Mouse (Mus musculus): Measurements from ENCODE around the gene Ndufa13. TPM values are rescaled to one million over a fixed set of nuclear protein-coding genes. Genes with fewer than 3 reads are reported as not detected.
A peak's percentile ranks its signal among the peaks of the same experiment; 100 is the strongest.
"Not testable (repeated sequence)": the region's sequence is repeated elsewhere in the genome, so short reads cannot be mapped to it uniquely, and the experiment has no call there.

Gene Ndufa13
- 176 and 194 TPM in 2 replicates for polyA plus RNA-seq (2014; fragmentation: Nextera tagmentation; extraction: Ambion mirVana)

DNA sequence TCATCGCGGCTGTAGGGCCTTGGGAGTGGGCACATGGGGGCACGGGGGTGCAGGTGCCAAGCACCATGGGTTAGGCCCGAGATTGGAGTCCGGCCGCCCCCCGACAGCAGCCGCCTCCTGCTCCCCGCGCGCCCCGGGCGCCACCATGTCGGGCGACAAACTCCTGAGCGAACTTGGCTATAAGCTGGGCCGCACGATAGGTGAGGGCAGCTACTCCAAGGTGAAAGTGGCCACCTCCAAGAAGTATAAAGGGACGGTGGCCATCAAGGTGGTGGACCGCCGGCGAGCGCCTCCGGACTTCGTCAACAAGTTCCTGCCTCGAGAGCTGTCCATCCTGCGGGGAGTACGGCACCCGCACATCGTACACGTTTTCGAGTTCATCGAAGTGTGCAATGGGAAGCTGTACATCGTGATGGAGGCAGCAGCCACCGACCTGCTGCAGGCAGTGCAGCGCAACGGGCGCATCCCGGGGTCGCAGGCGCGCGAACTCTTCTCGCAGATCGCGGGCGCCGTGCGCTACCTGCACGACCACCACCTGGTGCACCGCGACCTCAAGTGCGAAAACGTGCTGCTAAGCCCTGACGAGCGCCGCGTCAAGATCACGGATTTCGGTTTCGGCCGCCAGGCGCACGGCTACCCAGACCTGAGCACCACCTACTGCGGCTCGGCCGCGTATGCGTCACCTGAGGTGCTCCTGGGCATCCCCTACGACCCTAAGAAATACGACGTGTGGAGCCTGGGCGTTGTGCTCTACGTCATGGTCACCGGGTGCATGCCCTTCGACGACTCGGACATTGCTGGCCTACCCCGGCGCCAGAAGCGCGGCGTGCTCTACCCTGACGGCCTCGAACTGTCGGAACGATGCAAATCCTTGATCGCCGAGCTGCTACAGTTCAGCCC is at the start of gene Ndufa13, which contains the start of the genes Tssk6 and Yjefn3:
Gene Ndufa13, minus strand, starts transcription at position 396 of the 900 bp plus-strand sequence.
Gene Tssk6, plus strand, starts transcription at position 22 of the 900 bp plus-strand sequence.
Gene Yjefn3, minus strand, starts transcription at position 550 of the 900 bp plus-strand sequence.
- H3K4me1 ChIP-seq (ENCODE audit: control insufficient read depth, insufficient read depth, low read length) = peaks cover 17% of the 10 kb centered on the region
- H3K9ac ChIP-seq (replicated peaks; ENCODE audit: low read depth, low read length) = peak within 1 kb of the TSS; percentile 79
- 5% methylated on average over 88 of the region's 89 CpGs for WGBS
- no peaks in the 10 kb centered on the region for H3K36me3 ChIP-seq (ENCODE audit: control insufficient read depth, insufficient read depth, low read length)
- no peaks in the 10 kb centered on the region for H3K9me3 ChIP-seq (ENCODE audit: control insufficient read depth, low read length)
- H3K4me2 ChIP-seq (ENCODE audit: low read depth, low read length) = peak within 1 kb of the TSS; percentile 99
- H3K4me3 ChIP-seq (ENCODE audit: low read depth, low read length) = peak within 1 kb of the TSS; percentile 77
- ATAC-seq (ENCODE audit: low read depth) = peak; percentile 55
- no peaks in the 10 kb centered on the region for H3K27me3 ChIP-seq (ENCODE audit: control insufficient read depth, insufficient read depth, low read length)
- peak within 1 kb of the TSS; percentile 88 for H3K27ac ChIP-seq (ENCODE audit: low read depth, low read length)

DNA sequence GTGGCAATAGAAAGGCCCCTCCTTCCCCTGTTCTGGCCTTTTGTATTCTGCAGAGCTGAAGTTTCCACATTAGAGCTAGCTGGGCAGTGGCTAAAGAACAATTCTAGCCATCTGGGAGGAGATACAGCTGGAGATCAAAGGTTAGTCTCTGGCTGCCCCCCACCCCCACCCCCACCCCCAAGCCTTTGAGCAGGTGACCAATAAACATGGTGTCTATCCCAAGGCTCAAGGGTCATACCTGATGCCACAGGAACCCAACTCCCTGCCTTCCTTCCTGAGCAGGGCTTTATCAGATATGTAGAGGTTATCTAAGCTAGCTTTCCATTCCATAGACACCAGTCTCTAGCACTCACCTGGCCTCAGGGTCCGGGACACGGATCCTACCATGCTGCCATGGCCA is 47.9 kb upstream of the Ndufa13 start:
- no peak overlapping the region for H3K27ac ChIP-seq (ENCODE audit: low read depth, low read length)
- no peak overlapping the region for H3K4me2 ChIP-seq (ENCODE audit: low read depth, low read length)
- no peaks in the 10 kb centered on the region for H3K4me1 ChIP-seq (ENCODE audit: control insufficient read depth, insufficient read depth, low read length)
- no peak overlapping the region for H3K4me3 ChIP-seq (ENCODE audit: low read depth, low read length)
- no peak for ATAC-seq (ENCODE audit: low read depth)
- H3K36me3 ChIP-seq (ENCODE audit: control insufficient read depth, insufficient read depth, low read length) = no peaks in the 10 kb centered on the region
- H3K27me3 ChIP-seq (ENCODE audit: control insufficient read depth, insufficient read depth, low read length) = no peaks in the 10 kb centered on the region
- no peaks in the 10 kb centered on the region for H3K9me3 ChIP-seq (ENCODE audit: control insufficient read depth, low read length)
- WGBS = 98% methylated on average over 2 of the region's 2 CpGs
- H3K9ac ChIP-seq (replicated peaks; ENCODE audit: low read depth, low read length) = no peak overlapping the region

DNA sequence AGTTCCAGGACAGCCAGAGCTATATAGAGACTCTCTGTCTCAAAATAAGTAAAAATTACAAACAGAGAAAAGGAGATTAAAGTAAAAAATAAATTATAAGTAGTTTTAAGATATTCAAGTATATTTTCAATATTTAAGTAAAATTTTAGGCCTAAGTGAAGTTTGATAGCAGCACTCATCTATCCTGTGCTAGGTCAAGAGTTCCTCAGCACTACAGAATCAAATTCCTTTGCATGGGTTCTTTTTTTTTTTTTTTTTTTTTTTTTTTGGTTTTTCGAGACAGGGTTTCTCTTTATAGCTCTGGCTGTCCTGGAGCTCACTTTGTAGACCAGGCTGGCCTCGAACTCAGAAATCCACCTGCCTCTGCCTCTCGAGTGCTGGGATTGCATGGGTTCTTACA is 40.1 kb upstream of the Ndufa13 start:
- ATAC-seq (ENCODE audit: low read depth); H3K9me3 ChIP-seq (ENCODE audit: control insufficient read depth, low read length); H3K27ac ChIP-seq (ENCODE audit: low read depth, low read length); H3K4me2 ChIP-seq (ENCODE audit: low read depth, low read length); H3K9ac ChIP-seq (replicated peaks; ENCODE audit: low read depth, low read length); H3K4me1 ChIP-seq (ENCODE audit: control insufficient read depth, insufficient read depth, low read length); H3K4me3 ChIP-seq (ENCODE audit: low read depth, low read length); H3K36me3 ChIP-seq (ENCODE audit: control insufficient read depth, insufficient read depth, low read length); H3K27me3 ChIP-seq (ENCODE audit: control insufficient read depth, insufficient read depth, low read length): not testable (repeated sequence)
- WGBS = 95% methylated on average over 2 of the region's 3 CpGs

DNA sequence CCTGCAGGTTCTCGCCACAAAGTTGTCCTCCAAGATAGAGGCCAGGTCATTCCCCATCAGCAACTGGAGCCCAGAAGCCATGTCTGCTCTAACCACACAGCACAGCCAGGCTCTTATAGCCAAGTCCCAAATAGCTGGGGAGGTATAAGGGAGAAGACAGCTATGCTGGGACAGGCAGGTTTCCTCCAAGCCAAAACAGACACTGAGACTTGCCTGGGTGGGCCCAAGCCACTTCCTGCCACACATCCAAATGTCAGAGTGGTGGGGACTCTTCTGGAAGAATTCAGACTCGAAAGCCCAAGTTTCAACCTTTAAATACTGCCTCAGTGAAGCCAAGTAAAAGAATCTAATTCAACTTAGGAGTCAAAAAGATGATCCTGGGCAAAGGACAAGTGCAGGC is 38.0 kb upstream of the Ndufa13 start:
- H3K9me3 ChIP-seq (ENCODE audit: control insufficient read depth, low read length) = no peaks in the 10 kb centered on the region
- no peaks in the 10 kb centered on the region for H3K4me1 ChIP-seq (ENCODE audit: control insufficient read depth, insufficient read depth, low read length)
- no peak overlapping the region for H3K4me2 ChIP-seq (ENCODE audit: low read depth, low read length)
- no peaks in the 10 kb centered on the region for H3K36me3 ChIP-seq (ENCODE audit: control insufficient read depth, insufficient read depth, low read length)
- no peak overlapping the region for H3K9ac ChIP-seq (replicated peaks; ENCODE audit: low read depth, low read length)
- no peaks in the 10 kb centered on the region for H3K27me3 ChIP-seq (ENCODE audit: control insufficient read depth, insufficient read depth, low read length)
- ATAC-seq (ENCODE audit: low read depth) = no peak
- no peak overlapping the region for H3K27ac ChIP-seq (ENCODE audit: low read depth, low read length)
- H3K4me3 ChIP-seq (ENCODE audit: low read depth, low read length) = no peak overlapping the region
- 93% methylated on average over 2 of the region's 2 CpGs for WGBS

DNA sequence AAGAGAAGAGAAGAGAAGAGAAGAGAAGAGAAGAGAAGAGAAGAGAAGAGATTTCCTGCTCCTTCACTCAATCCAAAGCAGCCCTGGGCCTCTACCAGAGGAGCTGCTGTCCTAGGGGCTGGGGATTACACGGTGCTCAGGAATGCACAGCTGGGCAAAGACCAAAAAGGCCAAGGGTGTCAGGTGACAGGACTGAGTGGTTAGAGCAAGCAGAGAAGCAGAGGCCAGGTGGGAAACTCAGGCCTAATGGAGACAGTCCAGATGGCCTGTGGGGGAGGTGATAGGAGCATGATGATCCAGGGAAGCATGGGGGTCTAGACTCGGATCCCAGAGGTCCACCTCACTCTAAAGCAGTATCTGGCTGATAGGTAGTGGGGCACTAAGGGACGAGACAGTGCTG is 37.3 kb upstream of the Ndufa13 start:
- H3K27ac ChIP-seq (ENCODE audit: low read depth, low read length) = no peak overlapping the region
- 52% methylated on average over 3 of the region's 3 CpGs for WGBS

DNA sequence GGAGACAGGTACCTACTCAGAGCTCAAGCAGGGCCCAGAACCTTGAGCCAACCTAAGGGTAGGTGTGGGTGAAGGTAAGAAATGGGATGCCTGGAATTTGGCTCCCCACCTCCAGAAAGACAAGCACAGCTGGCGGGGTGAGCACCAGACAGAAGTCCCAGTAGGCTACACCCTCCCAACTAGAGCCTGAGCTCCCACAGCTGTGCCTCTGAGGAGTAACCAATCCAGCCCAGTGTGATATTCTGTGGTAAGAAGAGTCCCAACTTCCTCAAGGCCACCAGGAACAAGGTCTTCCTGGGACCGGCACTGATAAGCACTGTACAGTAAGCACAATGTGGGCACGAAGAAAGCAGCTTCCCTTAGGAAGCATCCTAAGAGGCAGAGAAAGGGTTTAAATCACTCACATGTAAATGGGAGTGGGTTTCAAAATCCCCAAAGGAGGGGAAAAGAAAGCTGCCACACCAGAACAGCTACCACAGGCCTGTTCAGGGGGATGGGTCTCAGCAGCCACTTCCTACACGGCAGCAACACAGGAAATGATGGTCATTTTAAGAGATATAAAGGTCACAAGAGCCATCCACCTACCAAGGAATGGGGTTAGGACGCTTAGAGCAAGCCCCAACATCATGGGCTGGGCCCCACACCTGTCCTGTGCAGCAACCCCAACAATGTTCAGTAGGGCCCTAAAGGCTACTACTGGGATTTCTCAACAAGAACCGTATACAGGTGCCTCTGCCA is 36.1 kb upstream of the Ndufa13 start:
- Histone ChIP-seq H3K27ac (ENCODE audit: low read depth, low read length) (no peak overlapping the region), H3K9me3 (ENCODE audit: control insufficient read depth, low read length) (no peaks in the 10 kb centered on the region), H3K27me3 (ENCODE audit: control insufficient read depth, insufficient read depth, low read length) (no peaks in the 10 kb centered on the region), H3K4me2 (ENCODE audit: low read depth, low read length) (no peak overlapping the region), H3K9ac (replicated peaks; ENCODE audit: low read depth, low read length) (no peak overlapping the region), H3K4me3 (ENCODE audit: low read depth, low read length) (no peak overlapping the region), H3K4me1 (ENCODE audit: control insufficient read depth, insufficient read depth, low read length) (no peaks in the 10 kb centered on the region), H3K36me3 (ENCODE audit: control insufficient read depth, insufficient read depth, low read length) (no peaks in the 10 kb centered on the region)
- WGBS = 87% methylated on average over 6 of the region's 6 CpGs
- ATAC-seq (ENCODE audit: low read depth) = no peak

More for the DNA sequence above, 37.3 kb upstream of the Ndufa13 start:
- Histone ChIP-seq H3K36me3 (ENCODE audit: control insufficient read depth, insufficient read depth, low read length) (no peaks in the 10 kb centered on the region), H3K4me1 (ENCODE audit: control insufficient read depth, insufficient read depth, low read length) (no peaks in the 10 kb centered on the region), H3K4me2 (ENCODE audit: low read depth, low read length) (no peak overlapping the region), H3K27me3 (ENCODE audit: control insufficient read depth, insufficient read depth, low read length) (no peaks in the 10 kb centered on the region), H3K9me3 (ENCODE audit: control insufficient read depth, low read length) (no peaks in the 10 kb centered on the region), H3K4me3 (ENCODE audit: low read depth, low read length) (no peak overlapping the region), H3K9ac (replicated peaks; ENCODE audit: low read depth, low read length) (no peak overlapping the region)
- ATAC-seq (ENCODE audit: low read depth) = no peak

DNA sequence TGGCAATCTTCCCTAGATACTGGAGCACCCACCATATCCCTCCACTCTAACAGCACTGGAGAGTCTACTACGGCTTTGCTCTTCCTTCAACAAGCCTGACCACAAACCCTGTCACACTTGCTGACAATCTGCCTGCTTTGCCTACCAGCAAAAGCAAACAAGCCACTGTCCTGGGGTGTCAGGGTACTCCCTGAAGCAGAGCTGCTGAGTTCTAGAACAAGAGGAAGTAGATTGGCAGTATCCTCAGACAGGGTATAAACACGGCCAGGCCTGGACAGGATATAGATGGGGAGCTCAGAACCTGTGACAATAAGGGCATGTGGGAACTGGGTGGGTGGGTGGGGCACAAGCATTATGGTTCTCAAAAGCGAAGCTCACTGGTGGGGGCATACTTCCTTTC is 35.1 kb upstream of the Ndufa13 start:
- ATAC-seq (ENCODE audit: low read depth) = no peak
- Histone ChIP-seq H3K4me3 (ENCODE audit: low read depth, low read length) (no peak overlapping the region), H3K4me2 (ENCODE audit: low read depth, low read length) (no peak overlapping the region), H3K36me3 (ENCODE audit: control insufficient read depth, insufficient read depth, low read length) (no peaks in the 10 kb centered on the region), H3K27ac (ENCODE audit: low read depth, low read length) (no peak overlapping the region), H3K9me3 (ENCODE audit: control insufficient read depth, low read length) (no peaks in the 10 kb centered on the region), H3K4me1 (ENCODE audit: control insufficient read depth, insufficient read depth, low read length) (no peaks in the 10 kb centered on the region), H3K27me3 (ENCODE audit: control insufficient read depth, insufficient read depth, low read length) (no peaks in the 10 kb centered on the region), H3K9ac (replicated peaks; ENCODE audit: low read depth, low read length) (no peak overlapping the region)
- WGBS = 85% methylated on average over 3 of the region's 3 CpGs

DNA sequence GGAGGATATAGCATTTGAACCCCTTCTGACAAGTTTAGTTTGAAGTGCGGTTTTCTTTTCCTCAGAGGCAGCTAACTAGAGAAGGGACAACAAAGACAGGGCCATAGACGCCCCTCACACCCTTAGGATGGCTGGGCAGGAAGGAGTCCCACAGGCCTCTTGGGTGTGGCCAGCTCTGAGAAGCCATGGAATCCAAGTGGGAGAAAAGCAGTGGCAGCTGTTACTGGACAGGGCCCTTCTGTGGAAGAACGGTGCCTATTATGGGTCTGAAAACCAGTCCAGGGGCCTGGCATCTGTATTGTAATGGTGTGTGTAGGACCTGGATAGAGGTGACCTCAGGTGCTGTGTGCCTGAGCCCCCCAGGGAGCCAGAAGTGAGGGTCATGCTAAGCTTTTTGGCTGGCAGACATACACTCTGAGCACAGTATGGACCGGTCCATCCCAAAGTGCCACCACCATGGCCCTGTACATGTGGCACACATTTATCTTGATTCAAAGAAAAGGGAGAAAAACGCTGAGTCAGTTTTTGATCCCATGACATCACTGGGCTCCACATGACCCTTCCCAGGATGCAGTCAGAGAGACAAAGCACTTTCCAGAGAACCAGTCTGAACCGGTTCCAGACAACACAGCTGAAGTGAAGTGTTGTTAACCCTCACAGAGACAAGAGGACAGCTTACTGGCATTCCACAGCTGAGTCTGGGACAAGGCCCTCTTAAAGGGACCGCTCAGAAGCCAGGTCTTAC is 33.9 kb upstream of the Ndufa13 start:
- H3K9ac ChIP-seq (replicated peaks; ENCODE audit: low read depth, low read length) = no peak overlapping the region

More for the DNA sequence above, 33.9 kb upstream of the Ndufa13 start:
- 72% methylated on average over 7 of the region's 7 CpGs for WGBS
- H3K4me3 ChIP-seq (ENCODE audit: low read depth, low read length) = no peak overlapping the region
- peak overlapping the region; percentile 39 for H3K27ac ChIP-seq (ENCODE audit: low read depth, low read length)
- H3K9me3 ChIP-seq (ENCODE audit: control insufficient read depth, low read length) = no peaks in the 10 kb centered on the region
- H3K36me3 ChIP-seq (ENCODE audit: control insufficient read depth, insufficient read depth, low read length) = no peaks in the 10 kb centered on the region
- peak; percentile 76; the same call in 1 of the 2 replicates for ATAC-seq (ENCODE audit: low read depth)
- H3K4me1 ChIP-seq (ENCODE audit: control insufficient read depth, insufficient read depth, low read length) = no peaks in the 10 kb centered on the region
- H3K27me3 ChIP-seq (ENCODE audit: control insufficient read depth, insufficient read depth, low read length) = no peaks in the 10 kb centered on the region
- H3K4me2 ChIP-seq (ENCODE audit: low read depth, low read length) = no peak overlapping the region
